Comparison of ENCODE assay signal across 1 mouse cellular context in the genomic region with DNA sequence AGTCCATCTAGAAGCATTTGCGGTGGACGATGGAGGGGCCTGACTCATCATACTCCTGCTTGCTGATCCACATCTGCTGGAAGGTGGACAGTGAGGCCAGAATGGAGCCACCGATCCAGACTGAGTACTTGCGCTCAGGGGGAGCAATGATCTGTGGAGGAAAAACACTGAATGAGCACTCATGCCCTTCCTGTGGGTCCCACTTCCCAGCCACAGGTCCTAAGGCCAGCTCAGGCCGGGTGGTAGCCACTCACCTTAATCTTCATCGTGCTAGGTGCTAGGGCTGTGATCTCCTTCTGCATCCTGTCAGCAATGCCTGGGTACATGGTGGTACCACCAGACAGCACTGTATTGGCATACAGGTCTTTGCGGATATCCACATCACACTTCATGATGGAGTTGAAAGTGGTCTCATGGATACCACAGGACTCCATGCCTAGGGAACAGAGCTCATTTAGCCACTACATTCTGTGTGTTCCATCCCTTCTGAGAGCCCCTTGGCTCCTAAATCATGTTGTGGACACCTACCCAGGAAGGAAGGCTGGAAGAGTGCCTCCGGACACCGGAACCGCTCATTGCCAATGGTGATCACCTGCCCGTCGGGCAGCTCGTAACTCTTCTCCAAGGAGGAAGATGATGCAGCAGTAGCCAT.
TF ChIP-seq lines count a peak whose summit lies in the region.

No protein-coding gene starts in this region.

TF ChIP-seq in CH12.LX, 34 proteins besides CTCF, POLR2A, EP300 and RAD21:
- TF ChIP-seq POLR2AphosphoS2 (IDR thresholded peaks at IDR 0.05; ENCODE audit: low read depth, low read length) = peak; percentile 51; the same call in 1 of the 2 replicates
